Mouse (Mus musculus): ENCODE data around the gene Gfod1.
A peak's percentile ranks its signal among the peaks of the same experiment; 100 is the strongest.

The Gfod1 gene

GRCm38 (mm10) chr13:43159429-43159828 is 144.5 kb downstream of the Gfod1 start:
- no peak for DNase-seq (ENCODE audit: low read depth, low spot score)

GRCm38 (mm10) chr13:43158281-43158680 is 145.7 kb downstream of the Gfod1 start:
- no peak for DNase-seq (ENCODE audit: low read depth, low spot score)

- DNase-seq (ENCODE audit: low read depth, low spot score): no peak
Observed at GRCm38 (mm10) chr13:43157370-43157769, 146.6 kb downstream of the Gfod1 start.

GRCm38 (mm10) chr13:43152005-43152520 is 151.9 kb downstream of the Gfod1 start:
- no peak for DNase-seq (ENCODE audit: low read depth, low spot score)

- peak; percentile 13 for DNase-seq (ENCODE audit: low read depth, low spot score)
Observed at GRCm38 (mm10) chr13:43149661-43150060, 154.3 kb downstream of the Gfod1 start.

GRCm38 (mm10) chr13:43148692-43149091 is 155.3 kb downstream of the Gfod1 start:
- DNase-seq (ENCODE audit: low read depth, low spot score): no peak

- no peak for DNase-seq (ENCODE audit: low read depth, low spot score)
Observed at GRCm38 (mm10) chr13:43146515-43147258, 157.3 kb downstream of the Gfod1 start.
